Comparison of ENCODE assay signal across 8 mouse cellular contexts in genomic region chr12:80843651-80844444, GRCm38 (mm10). TPM values are rescaled to one million over a fixed set of nuclear protein-coding genes. Genes with fewer than 3 reads are reported as not detected.
DNase-seq lines count a peak whose midpoint lies in the region; ATAC-seq and TF ChIP-seq lines count a peak whose summit lies in the region.

No protein-coding gene starts in this region.

- ATAC-seq in liver, embryonic 12.5 days = no peak

- no peak overlapping the region for H3K4me2 ChIP-seq in liver, embryonic 12.5 days
- H3K4me2 ChIP-seq in myocyte (ENCODE audit: low read depth) = no peak overlapping the region

- H3K9me3 ChIP-seq in liver, embryonic 12.5 days (replicated peaks) = no peaks in the 10 kb centered on the region

- peaks cover 45% of the 10 kb centered on the region for H3K79me2 ChIP-seq in liver, adult 2 months (ENCODE audit: control insufficient read depth, insufficient read depth, low read length)
- H3K79me2 ChIP-seq in myocyte (ENCODE audit: control insufficient read depth, insufficient read depth) = peaks cover 93% of the 10 kb centered on the region

- no peak for TF ChIP-seq POLR2A in liver, adult 2 months (IDR thresholded peaks at IDR 0.05; ENCODE audit: extremely low read depth, insufficient read depth, low read length)
- no peak for TF ChIP-seq POLR2A in myocyte (IDR thresholded peaks at IDR 0.05; ENCODE audit: insufficient read length, low read depth)

- no peak overlapping the region for H3ac ChIP-seq in myocyte (ENCODE audit: control insufficient read depth, insufficient read length)

- peak overlapping the region; percentile 21; the same call in 1 of the 2 replicates for H3K4me3 ChIP-seq in liver, adult 2 months (ENCODE audit: insufficient read depth, low read depth, low read length)
- H3K4me3 ChIP-seq in liver, embryonic 12.5 days = no peak overlapping the region
- no peak overlapping the region for H3K4me3 ChIP-seq in myocyte

- H3K27ac ChIP-seq in liver, adult 2 months (replicated peaks; ENCODE audit: insufficient read depth, low read depth, low read length) = peak overlapping the region; percentile 91
- H3K27ac ChIP-seq in liver, embryonic 12.5 days = no peak overlapping the region

- H3K4me1 ChIP-seq in liver, adult 2 months (ENCODE audit: control insufficient read depth, insufficient read depth, low read length) = peaks cover 36% of the 10 kb centered on the region
- peaks cover 40% of the 10 kb centered on the region for H3K4me1 ChIP-seq in liver, embryonic 12.5 days

- no peaks in the 10 kb centered on the region for H3K36me3 ChIP-seq in liver, adult 2 months (ENCODE audit: control insufficient read depth, insufficient read depth, low read length)
- peaks cover 6% of the 10 kb centered on the region; the same call in 1 of the 2 replicates for H3K36me3 ChIP-seq in liver, embryonic 12.5 days
- H3K36me3 ChIP-seq in myocyte (ENCODE audit: control insufficient read depth, insufficient read depth) = no peaks in the 10 kb centered on the region

- TF ChIP-seq CTCF in liver, adult 2 months (IDR thresholded peaks at IDR 0.05; ENCODE audit: low read depth, low read length) = no peak

- peak overlapping the region; percentile 42; the same call in 1 of the 2 replicates for H3K9ac ChIP-seq in liver, adult 2 months (ENCODE audit: low read depth, low read length)
- no peak overlapping the region for H3K9ac ChIP-seq in liver, embryonic 12.5 days

- peak; percentile 96 for DNase-seq in liver, adult 2 months (ENCODE audit: extremely low read depth, low read depth, low spot score)
- DNase-seq in heart, adult 9 months (ENCODE audit: low spot score in 2 of 2) = peak; percentile 78 to 83
- DNase-seq in kidney, postnatal 10 days = peak; percentile 52
- DNase-seq in cerebellum, adult 9-11 months = no peak
- DNase-seq in left cerebral cortex, adult 8-10 months (ENCODE audit: low spot score in 2 of 2) = no peak
- no peak for DNase-seq in urinary bladder, adult 2 months (ENCODE audit: low spot score)

- H3K27me3 ChIP-seq in liver, adult 2 months (ENCODE audit: control insufficient read depth, insufficient read depth, low read length) = no peaks in the 10 kb centered on the region
- no peaks in the 10 kb centered on the region for H3K27me3 ChIP-seq in liver, embryonic 12.5 days (replicated peaks)
- H3K27me3 ChIP-seq in myocyte (ENCODE audit: control insufficient read depth, insufficient read depth, insufficient read length) = no peaks in the 10 kb centered on the region

- WGBS in liver, adult 2 months = 12% methylated on average over 4 of the region's 4 CpGs
- 80% methylated on average over 4 of the region's 4 CpGs for WGBS in liver, embryonic 12.5 days (ENCODE audit: insufficient replicate concordance)

TF ChIP-seq in myocyte, 11 proteins besides CTCF, POLR2A, EP300 and RAD21:
- peak in 1 of 3 experiments; percentile 41 for TF ChIP-seq MYOD1 (IDR thresholded peaks at IDR 0.05; ENCODE audit: control insufficient read depth in 1 of 3, insufficient read length in 2 of 3, low read depth in 2 of 3)
- TF ChIP-seq MYOG (IDR thresholded peaks at IDR 0.05; ENCODE audit: control insufficient read depth in 1 of 3, insufficient read depth in 1 of 3, insufficient read length in 2 of 3, low read depth in 2 of 3) = no peak
- 0 out of 2 replicates have a peak, but pooled peaks have one; percentile 15 for TF ChIP-seq CEBPB (IDR thresholded peaks at IDR 0.05; ENCODE audit: insufficient read depth, poor library complexity, severe bottlenecking)

RNA-seq across cellular contexts. Expression of gene Susd6, which starts 53.5 kb away (rescaled TPM):
- 20.1 and 27.5 TPM in 2 replicates for total RNA-seq in liver, adult 2 months (2014; rRNA removed)
- polyA plus RNA-seq in liver, adult 2 months (2012; rRNA removed) = 21.8 and 22.3 TPM in 2 replicates
- polyA plus RNA-seq in liver, embryonic 12.5 days (2016; fragmentation: Nextera tagmentation; extraction: Ambion mirVana) = 15.0 and 15.9 TPM in 2 replicates
- 64.0 TPM for polyA plus RNA-seq in myocyte (2012; fragmentation: generic; extraction: Trizol)
- 10 to 100 TPM; 34.7 to 38.2 (median 35.5) TPM for total RNA-seq in left cerebral cortex, adult 8-10 months (2022)
- polyA plus RNA-seq in urinary bladder, adult 2 months (2012; rRNA removed) = 45.8 and 47.4 TPM in 2 replicates

Comparison
In these comparisons a context has a peak if more than half of its experiments do, and no peak if none do; other contexts are left out.
1. DNase-seq: peak in liver, adult 2 months (single experiment), heart, adult 9 months (2 of 2) and kidney, postnatal 10 days (single experiment); none in cerebellum, adult 9-11 months (single experiment), left cerebral cortex, adult 8-10 months (0 of 2) and urinary bladder, adult 2 months (single experiment).